Mouse (Mus musculus) adrenal gland, postnatal 4 days (tissue): ENCODE measurements around the gene Sap18b. TPM values are rescaled to one million over a fixed set of nuclear protein-coding genes. Genes with fewer than 3 reads are reported as not detected.

Source experiments
- DNase-seq, 2 experiments: peaks; one replicate each; pipeline ENCODE4 v3.0.0; 2021 to 2022; ENCODE audit warnings: low spot score in 2 of 2, mixed read lengths in 2 of 2
- total RNA-seq, 2 experiments: library from RNA; stranded (reverse); gene quantifications; 2 replicates each; pipeline ENCODE4 v1.2.3; 2021

Gene Sap18b
- total RNA-seq, 2 experiments from 2014 or later, result 175 to 183 TPM

DNA sequence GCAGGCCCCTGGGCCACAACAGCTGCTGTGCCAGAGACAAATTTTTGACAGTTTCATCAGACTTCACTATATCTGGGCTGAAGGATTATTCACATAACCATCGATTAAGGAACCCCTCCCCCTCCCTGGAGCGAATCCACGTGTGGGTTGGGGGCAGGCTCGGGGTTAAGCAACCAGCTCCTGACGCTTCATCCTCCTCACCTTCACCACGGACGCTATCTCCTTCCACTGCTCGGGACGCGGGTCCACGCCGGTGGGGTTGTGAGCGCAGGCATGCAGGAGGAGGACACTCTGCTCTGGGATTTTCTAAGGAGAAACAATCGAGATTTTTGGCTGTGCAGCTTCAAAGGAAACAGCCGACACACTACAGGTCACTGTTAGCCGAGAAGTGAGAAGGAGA lies 46.5 kb downstream of the Sap18b start:
- no peak for DNase-seq

- DNase-seq, result no peak
Measured at GRCm38 (mm10) chr8:95875270-95875669, 50.1 kb downstream of the Sap18b start.

Other genes starting within 250 kb of the Sap18b start
- not detected for gene Prss54, start 249.0 kb upstream of the Sap18b start, total RNA-seq
- gene Gins3, start 191.9 kb upstream of the Sap18b start, total RNA-seq, result 1 to 10 TPM; 5.7 to 6.2 TPM
- 10 to 100 TPM; 31.5 to 43.8 TPM for gene Ndrg4, start 148.4 kb upstream of the Sap18b start, total RNA-seq
- gene Setd6, start 109.5 kb upstream of the Sap18b start, total RNA-seq, result 10 to 100 TPM; 26.0 to 28.7 TPM
- 100 to 1,000 TPM; 193 to 230 TPM for gene Cnot1, start 17.9 kb upstream of the Sap18b start, total RNA-seq
- 10 to 100 TPM; 25.3 to 25.5 TPM for gene Slc38a7, start 28.2 kb downstream of the Sap18b start, total RNA-seq
- 100 to 1,000 TPM; 160 to 170 TPM for gene Got2, start 63.2 kb downstream of the Sap18b start, total RNA-seq